Mouse (Mus musculus): ENCODE measurements at regions not wholly inside any gene's neighbourhood (a gene's known extent, or its start where the extent isn't known, plus 50 kb on each side); places are given as distances from the start of the nearest gene placed in this dataset.
A peak's percentile ranks its signal among the peaks of the same experiment; 100 is the strongest.

GRCm38 (mm10) chr2:139362245-139362847 is 131.4 kb upstream of the Sptlc3 start:
- Histone ChIP-seq H3K4me3 (no peak overlapping the region), H3K27ac (peak overlapping the region; percentile 2; the same call in 1 of the 2 replicates)
- DNase-seq (ENCODE audit: low spot score in 2 of 2): no peak
- TF ChIP-seq CTCF (conservative IDR thresholded peaks at IDR 0.05): no peak

DNA sequence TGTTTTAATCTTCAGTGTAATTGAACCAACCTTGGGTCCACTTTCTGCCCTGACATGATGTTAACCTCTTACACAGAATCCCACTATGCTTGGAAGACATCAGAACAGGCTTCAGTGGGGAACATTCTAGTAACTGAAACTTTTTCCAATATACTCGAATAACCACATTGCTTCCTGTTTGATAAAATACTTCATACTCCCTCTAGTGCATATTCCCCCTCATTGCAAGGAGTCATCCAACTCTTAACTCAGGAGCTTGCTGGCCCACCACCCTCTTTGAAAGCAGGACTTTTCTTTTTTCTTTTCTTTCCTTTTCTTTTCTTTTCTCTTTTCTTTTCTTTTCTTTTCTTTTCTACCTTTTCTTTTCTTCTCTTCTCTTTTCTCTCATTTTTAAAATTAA is 123.6 kb upstream of the Sptlc3 start:
- no peak overlapping the region for H3K27ac ChIP-seq
- DNase-seq (ENCODE audit: low spot score in 2 of 2): peak; percentile 23 to 55
- peak; percentile 82 for TF ChIP-seq CTCF (conservative IDR thresholded peaks at IDR 0.05)
- H3K4me3 ChIP-seq: no peak overlapping the region

GRCm38 (mm10) chr2:139380285-139380684 is 113.4 kb upstream of the Sptlc3 start:
- Histone ChIP-seq H3K4me3 (no peak overlapping the region), H3K27ac (no peak overlapping the region)
- DNase-seq (ENCODE audit: low spot score in 2 of 2): no peak
- no peak for TF ChIP-seq CTCF (conservative IDR thresholded peaks at IDR 0.05)

DNA sequence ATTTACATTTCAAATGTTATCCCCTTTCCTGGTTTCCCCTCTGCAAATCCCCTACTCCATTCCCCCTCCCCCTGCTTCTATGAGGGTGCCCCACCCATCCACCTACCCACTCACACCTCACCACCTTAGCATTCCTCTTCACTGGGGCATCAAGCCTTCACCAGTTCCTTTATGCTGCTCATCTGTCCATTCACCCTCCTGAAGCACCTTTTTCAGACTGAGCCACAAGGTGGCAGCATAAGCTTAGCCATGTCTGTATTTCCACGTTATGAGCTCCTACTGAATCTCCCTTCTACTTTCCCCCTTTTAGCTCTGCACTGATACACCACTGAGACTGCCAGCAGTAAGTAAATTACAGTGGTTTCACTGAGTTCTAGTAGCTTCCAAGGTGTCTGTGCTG is 112.1 kb upstream of the Sptlc3 start:
- TF ChIP-seq CTCF (conservative IDR thresholded peaks at IDR 0.05): peak; percentile 86
- peak; percentile 78 to 81 for DNase-seq (ENCODE audit: low spot score in 2 of 2)
- Histone ChIP-seq H3K4me3 (no peak overlapping the region), H3K27ac (no peak overlapping the region)

- no peak overlapping the region for H3K4me3 ChIP-seq
- DNase-seq (ENCODE audit: low spot score in 2 of 2): no peak
- TF ChIP-seq CTCF (conservative IDR thresholded peaks at IDR 0.05): no peak
Measured at GRCm38 (mm10) chr2:139413559-139413958, 80.2 kb upstream of the Sptlc3 start.

GRCm38 (mm10) chr2:139417506-139417905 is 76.2 kb upstream of the Sptlc3 start:
- no peak for TF ChIP-seq CTCF (conservative IDR thresholded peaks at IDR 0.05)
- DNase-seq (ENCODE audit: low spot score in 2 of 2): no peak
- Histone ChIP-seq H3K27ac (no peak overlapping the region), H3K4me3 (no peak overlapping the region)

More at GRCm38 (mm10) chr2:139413559-139413958, 80.2 kb upstream of the Sptlc3 start:
- H3K27ac ChIP-seq: no peak overlapping the region

- Histone ChIP-seq H3K27ac (no peak overlapping the region), H3K4me3 (no peak overlapping the region)
- peak; percentile 67 for TF ChIP-seq CTCF (conservative IDR thresholded peaks at IDR 0.05)
- DNase-seq (ENCODE audit: low spot score in 2 of 2): peak in 1 of 2 experiments; percentile 16
Measured at GRCm38 (mm10) chr2:139422678-139423077, 71.0 kb upstream of the Sptlc3 start.

DNA sequence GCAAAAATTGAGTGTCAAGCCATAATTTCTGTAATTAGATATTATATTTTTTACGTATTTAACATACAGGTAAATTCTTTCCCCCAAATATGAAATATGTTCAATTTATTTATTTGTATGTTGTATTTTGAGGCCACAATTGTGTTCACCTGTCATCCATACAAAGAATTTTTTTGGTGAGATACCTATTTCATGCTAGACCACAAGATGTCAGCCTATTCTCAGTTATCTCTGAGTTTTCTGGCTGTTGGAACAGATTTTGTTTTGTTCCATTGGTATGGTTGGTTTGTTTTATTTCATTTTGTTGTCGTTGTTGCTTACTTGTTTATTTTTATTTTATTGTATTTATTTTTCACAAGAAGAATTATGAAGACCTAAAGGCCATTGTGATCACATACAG is 70.3 kb upstream of the Sptlc3 start:
- TF ChIP-seq CTCF (conservative IDR thresholded peaks at IDR 0.05): peak; percentile 80
- DNase-seq (ENCODE audit: low spot score in 2 of 2): peak in 1 of 2 experiments; percentile 20
- Histone ChIP-seq H3K4me3 (no peak overlapping the region), H3K27ac (0 out of 2 replicates have a peak overlapping the region, but pooled peaks have one; percentile 39)

Small RNA genes lying in the stretch of these regions (microRNA-seq; reads per million reads assigned to microRNA genes)
- 0 reads per million in 2 experiments for gene Mir1952
